8 mouse cellular contexts compared by ENCODE assay signal in the genomic region with DNA sequence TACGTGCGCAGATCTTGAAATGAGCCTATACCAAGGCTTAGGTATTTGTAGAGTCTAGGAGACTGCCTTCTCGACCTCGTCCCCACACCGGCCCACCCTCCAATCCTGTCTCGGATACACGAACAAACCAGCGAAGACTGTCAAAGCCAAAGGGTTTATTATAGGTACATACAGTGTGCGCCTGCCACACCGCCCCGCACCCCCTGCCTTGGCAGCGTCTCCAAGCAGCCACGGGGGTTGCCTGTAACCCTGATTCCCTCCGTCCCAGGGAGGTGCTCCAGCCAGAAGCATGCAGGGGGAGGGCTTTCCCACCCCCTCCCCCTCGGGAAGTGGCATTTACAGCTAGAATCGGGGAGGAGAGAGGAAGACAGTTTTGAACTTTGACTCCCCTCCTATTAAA. TPM values are rescaled to one million over a fixed set of nuclear protein-coding genes. Genes with fewer than 3 reads are reported as not detected.
DNase-seq lines count a peak whose midpoint lies in the region; ATAC-seq and TF ChIP-seq lines count a peak whose summit lies in the region.

No protein-coding gene starts in this region.

- H3K9ac ChIP-seq in embryonic facial prominence, embryonic 13.5 days, result peak overlapping the region; percentile 58
- peak overlapping the region; percentile 28; the same call in 1 of the 2 replicates for H3K9ac ChIP-seq in midbrain, embryonic 12.5 days (replicated peaks)

- H3K4me3 ChIP-seq in thymus, adult 2 months (ENCODE audit: control insufficient read depth, insufficient read depth, low read length), result peak overlapping the region; percentile 93
- H3K4me3 ChIP-seq in embryonic facial prominence, embryonic 13.5 days, result peak overlapping the region; percentile 68
- H3K4me3 ChIP-seq in midbrain, embryonic 12.5 days, result peak overlapping the region; percentile 79

- ATAC-seq in embryonic facial prominence, embryonic 13.5 days (ENCODE audit: insufficient number of reproducible peaks, insufficient read depth, low FRiP score, low TSS enrichment, low read depth), result peak; percentile 38
- ATAC-seq in midbrain, embryonic 12.5 days (ENCODE audit: low FRiP score, low read depth), result peak; percentile 42

- peak overlapping the region; percentile 76 for H3K4me2 ChIP-seq in embryonic facial prominence, embryonic 13.5 days
- H3K4me2 ChIP-seq in midbrain, embryonic 12.5 days (replicated peaks), result peak overlapping the region; percentile 78

- 0 out of 2 replicates have a peak, but pooled peaks have one; percentile 6 for TF ChIP-seq POLR2A in thymus, adult 2 months (IDR thresholded peaks at IDR 0.05; ENCODE audit: control insufficient read depth, extremely low read depth, insufficient read depth, low read length, poor library complexity)

- no peaks in the 10 kb centered on the region for H3K9me3 ChIP-seq in embryonic facial prominence, embryonic 13.5 days
- H3K9me3 ChIP-seq in midbrain, embryonic 12.5 days, result no peaks in the 10 kb centered on the region

- H3K36me3 ChIP-seq in thymus, adult 2 months (ENCODE audit: control insufficient read depth, insufficient read depth, low read length), result no peaks in the 10 kb centered on the region
- peaks cover 26% of the 10 kb centered on the region for H3K36me3 ChIP-seq in embryonic facial prominence, embryonic 13.5 days
- peaks cover 7% of the 10 kb centered on the region for H3K36me3 ChIP-seq in midbrain, embryonic 12.5 days

- H3K27ac ChIP-seq in thymus, adult 2 months (ENCODE audit: control insufficient read depth, insufficient read depth, low read length), result no peak overlapping the region
- peak overlapping the region; percentile 22; the same call in 1 of the 2 replicates for H3K27ac ChIP-seq in embryonic facial prominence, embryonic 13.5 days
- H3K27ac ChIP-seq in midbrain, embryonic 12.5 days (replicated peaks), result no peak overlapping the region

- no peaks in the 10 kb centered on the region for H3K27me3 ChIP-seq in thymus, adult 2 months (ENCODE audit: control insufficient read depth, insufficient read depth, low read length)
- H3K27me3 ChIP-seq in embryonic facial prominence, embryonic 13.5 days, result peaks cover 26% of the 10 kb centered on the region
- H3K27me3 ChIP-seq in midbrain, embryonic 12.5 days, result peaks cover 24% of the 10 kb centered on the region

- 4% methylated on average over 16 of the region's 16 CpGs for WGBS in thymus, adult 2 months
- 3% methylated on average over 16 of the region's 16 CpGs for WGBS in embryonic facial prominence, embryonic 13.5 days
- 2% methylated on average over 16 of the region's 16 CpGs for WGBS in midbrain, embryonic 12.5 days

- DNase-seq in thymus, adult 2 months, result peak; percentile 32
- DNase-seq in thymus, postnatal 36 days, result no peak
- DNase-seq in heart, postnatal 4 days, result peak; percentile 51
- DNase-seq in kidney, postnatal 4 days, result peak; percentile 63 to 72
- DNase-seq in gastrocnemius, postnatal 10 days, result no peak
- no peak for DNase-seq in layer of hippocampus, adult 18-20 months (ENCODE audit: low spot score in 2 of 2)

- peaks cover 24% of the 10 kb centered on the region for H3K4me1 ChIP-seq in thymus, adult 2 months (replicated peaks; ENCODE audit: control insufficient read depth, insufficient read depth, low read length)
- H3K4me1 ChIP-seq in embryonic facial prominence, embryonic 13.5 days, result peaks cover 20% of the 10 kb centered on the region
- peaks cover 17% of the 10 kb centered on the region for H3K4me1 ChIP-seq in midbrain, embryonic 12.5 days

- TF ChIP-seq CTCF in thymus, adult 2 months (IDR thresholded peaks at IDR 0.05; ENCODE audit: borderline replicate concordance, control insufficient read depth, extremely low read depth, insufficient read depth, low read length, poor library complexity), result no peak

RNA-seq across cellular contexts. Expression of gene Shkbp1, which starts 0.4 kb away (rescaled TPM):
- 203 and 206 TPM in 2 replicates for polyA plus RNA-seq in thymus, adult 2 months (2012; rRNA removed)
- polyA plus RNA-seq in embryonic facial prominence, embryonic 13.5 days (2015; fragmentation: Nextera tagmentation; extraction: Ambion mirVana), result 61.5 and 70.6 TPM in 2 replicates
- total RNA-seq in heart, postnatal 4 days (2021), result 10 to 100 TPM; 18.4 to 19.8 TPM
- 77.3 and 78.1 TPM in 2 replicates for polyA plus RNA-seq in midbrain, embryonic 12.5 days (2016; fragmentation: Nextera tagmentation; extraction: Ambion mirVana)
- 1 to 10 TPM; 6.1 to 8.1 TPM for total RNA-seq in gastrocnemius, postnatal 10 days (2021)
- 10 to 100 TPM; 25.8 to 28.2 TPM for total RNA-seq in layer of hippocampus, adult 18-20 months (2021)

RNA-seq across cellular contexts. Expression of gene Gm20479, which starts 1.0 kb away (rescaled TPM):
- polyA plus RNA-seq in thymus, adult 2 months (2012; rRNA removed), result not detected in 2 replicates
- polyA plus RNA-seq in embryonic facial prominence, embryonic 13.5 days (2015; fragmentation: Nextera tagmentation; extraction: Ambion mirVana), result not detected in 2 replicates
- 1 to 10 TPM in 1 of 2 experiments, not detected in 1; 3.7 TPM for total RNA-seq in heart, postnatal 4 days (2021)
- 0.87 TPM in 1 of 2 replicates, not detected in the other for polyA plus RNA-seq in midbrain, embryonic 12.5 days (2016; fragmentation: Nextera tagmentation; extraction: Ambion mirVana)
- not detected for total RNA-seq in gastrocnemius, postnatal 10 days (2021)
- total RNA-seq in layer of hippocampus, adult 18-20 months (2021), result not detected

RNA-seq across cellular contexts. Expression of gene Ltbp4, which starts 18.8 kb away (rescaled TPM):
- polyA plus RNA-seq in thymus, adult 2 months (2012; rRNA removed), result 48.3 and 77.5 TPM in 2 replicates
- polyA plus RNA-seq in embryonic facial prominence, embryonic 13.5 days (2015; fragmentation: Nextera tagmentation; extraction: Ambion mirVana), result 32.0 and 40.3 TPM in 2 replicates
- total RNA-seq in heart, postnatal 4 days (2021), result 100 to 1,000 TPM; 238 to 255 TPM
- 10.1 and 10.2 TPM in 2 replicates for polyA plus RNA-seq in midbrain, embryonic 12.5 days (2016; fragmentation: Nextera tagmentation; extraction: Ambion mirVana)
- total RNA-seq in gastrocnemius, postnatal 10 days (2021), result 100 to 1,000 TPM; 131 to 165 TPM
- 10 to 100 TPM; 43.9 to 47.5 TPM for total RNA-seq in layer of hippocampus, adult 18-20 months (2021)

Comparison
In these comparisons a context has a peak if more than half of its experiments do, and no peak if none do; other contexts are left out.
1. DNase-seq: peak in thymus, adult 2 months (single experiment), heart, postnatal 4 days (single experiment) and kidney, postnatal 4 days (2 of 2); none in thymus, postnatal 36 days (0 of 2), gastrocnemius, postnatal 10 days (single experiment) and layer of hippocampus, adult 18-20 months (0 of 2).
2. Peak in every context shown above with its lines, with median percentiles within 50 percentile points of each other: H3K4me3 ChIP-seq.